Mouse (Mus musculus) forebrain, embryonic 11.5 days (tissue): ENCODE measurements around the gene D430019H16Rik. TPM values are rescaled to one million over a fixed set of nuclear protein-coding genes. Genes with fewer than 3 reads are reported as not detected.

Source experiments
- ATAC-seq: fragments of 200-750 bp; cut with Nextera tagmentation; replicated peaks from 2 replicates; pipeline ENCODE4 v1.8.0; 2017; ENCODE audit warnings: moderate TSS enrichment; ENCODE audit not compliant: low FRiP score
- DNase-seq: peaks from one replicate; pipeline ENCODE4 v3.0.0-alpha.2; 2017; ENCODE audit warnings: low spot score
- H3K27ac ChIP-seq: fragments of 300-500 bp; sonication (generic); 2 replicates; pipeline ENCODE4 v1.5.1; 2014; ENCODE audit warnings: low read depth, low read length
- H3K27me3 ChIP-seq: fragments of 300-500 bp; sonication (generic); 2 replicates; pipeline ENCODE4 v1.6.1; 2014; ENCODE audit warnings: mild to moderate bottlenecking, low read length, mixed read lengths; ENCODE audit not compliant: control insufficient read depth, insufficient read depth
- H3K36me3 ChIP-seq: fragments of 300-500 bp; sonication (generic); 2 replicates; pipeline ENCODE4 v1.6.1; 2014; ENCODE audit warnings: mild to moderate bottlenecking, low read length, moderate library complexity, mixed read lengths; ENCODE audit not compliant: control insufficient read depth, insufficient read depth
- H3K4me1 ChIP-seq: fragments of 300-500 bp; sonication (generic); replicated peaks from 2 replicates; pipeline ENCODE4 v1.6.1; 2014; ENCODE audit warnings: low read length, mixed read lengths; ENCODE audit not compliant: control insufficient read depth, insufficient read depth
- H3K4me2 ChIP-seq: fragments of 300-500 bp; sonication (generic); 2 replicates; pipeline ENCODE4 v1.6.1; 2014; ENCODE audit warnings: low read depth, mild to moderate bottlenecking, low read length, moderate library complexity, mixed read lengths; ENCODE audit not compliant: severe bottlenecking
- H3K4me3 ChIP-seq: fragments of 300-500 bp; sonication (generic); 2 replicates; pipeline ENCODE4 v1.5.1; 2014; ENCODE audit warnings: low read depth, low read length
- H3K9ac ChIP-seq: fragments of 300-500 bp; sonication (generic); 2 replicates; pipeline ENCODE4 v1.6.1; 2014; ENCODE audit warnings: low read length
- H3K9me3 ChIP-seq: fragments of 300-500 bp; sonication (generic); 2 replicates; pipeline ENCODE4 v1.6.1; 2016; ENCODE audit warnings: low read length, mixed read lengths; ENCODE audit not compliant: control insufficient read depth
- WGBS: fragments of 180-500 bp; shearing (Covaris S2); extraction: QIAGEN DNeasy Blood & Tissue Kit; methylation state at CpG from one replicate; pipeline ENCODE4 v1.1.7; 2014; 5-methylcytosine and 5-hydroxymethylcytosine counted together
- polyA plus RNA-seq: library from polyadenylated mRNA; unstranded; fragments of >200 nt; fragmentation: Nextera tagmentation; extraction: Ambion mirVana; gene quantifications from 2 replicates; pipeline ENCODE4 v1.2.1, GENCODE M21; 2014

D430019H16Rik gene
- polyA plus RNA-seq, 1 experiment from 2014 or later: 5.3 TPM

GRCm38 (mm10) chr12:105469026-105469425 lies 15.4 kb downstream of the D430019H16Rik start:
- WGBS: 82% methylated on average over 8 of the region's 8 CpGs
- Histone ChIP-seq H3K4me2 (no peak overlapping the region), H3K4me1 (0 out of 2 replicates have a peak, but pooled peaks cover 3% of the 10 kb centered on the region), H3K36me3 (no peaks in the 10 kb centered on the region), H3K4me3 (no peak overlapping the region), H3K9me3 (no peaks in the 10 kb centered on the region), H3K9ac (no peak overlapping the region), H3K27ac (no peak overlapping the region), H3K27me3 (no peaks in the 10 kb centered on the region)
- ATAC-seq: no peak
- no peak for DNase-seq

GRCm38 (mm10) chr12:105475230-105475911 lies 21.7 kb downstream of the D430019H16Rik start:
- ATAC-seq (no peak), DNase-seq (no peak)
- Histone ChIP-seq H3K27me3 (no peaks in the 10 kb centered on the region), H3K9me3 (no peaks in the 10 kb centered on the region), H3K4me3 (no peak overlapping the region), H3K9ac (no peak overlapping the region), H3K27ac (no peak overlapping the region), H3K36me3 (no peaks in the 10 kb centered on the region), H3K4me2 (no peak overlapping the region), H3K4me1 (no peaks in the 10 kb centered on the region)
- WGBS: 73% methylated on average over 12 of the region's 12 CpGs

- no peaks in the 10 kb centered on the region for H3K4me1 ChIP-seq
- H3K4me2 ChIP-seq: no peak overlapping the region
- DNase-seq (peak; percentile 80), ATAC-seq (0 out of 2 replicates have a peak, but pooled peaks have one; percentile 42)
- no peak overlapping the region for H3K9ac ChIP-seq
- H3K27me3 ChIP-seq: no peaks in the 10 kb centered on the region
- H3K4me3 ChIP-seq: no peak overlapping the region
- 45% methylated on average over 9 of the region's 9 CpGs for WGBS
- no peaks in the 10 kb centered on the region for H3K9me3 ChIP-seq
- H3K27ac ChIP-seq: no peak overlapping the region
- H3K36me3 ChIP-seq: no peaks in the 10 kb centered on the region
Measured at GRCm38 (mm10) chr12:105476453-105476852, 22.8 kb downstream of the D430019H16Rik start.

GRCm38 (mm10) chr12:105476993-105477392 lies 23.3 kb downstream of the D430019H16Rik start:
- H3K4me2 ChIP-seq: no peak overlapping the region
- H3K4me3 ChIP-seq: no peak overlapping the region
- no peaks in the 10 kb centered on the region for H3K27me3 ChIP-seq
- no peak for ATAC-seq
- H3K36me3 ChIP-seq: no peaks in the 10 kb centered on the region
- H3K27ac ChIP-seq: no peak overlapping the region
- no peaks in the 10 kb centered on the region for H3K9me3 ChIP-seq
- no peaks in the 10 kb centered on the region for H3K4me1 ChIP-seq
- no peak overlapping the region for H3K9ac ChIP-seq
- 61% methylated on average over 9 of the region's 9 CpGs for WGBS
- no peak for DNase-seq

GRCm38 (mm10) chr12:105483503-105483902 lies 29.8 kb downstream of the D430019H16Rik start:
- DNase-seq (no peak), ATAC-seq (no peak)
- WGBS: 64% methylated on average over 3 of the region's 3 CpGs
- no peak overlapping the region for H3K27ac ChIP-seq
- H3K9me3 ChIP-seq: no peaks in the 10 kb centered on the region
- H3K4me3 ChIP-seq: no peak overlapping the region
- H3K36me3 ChIP-seq: no peaks in the 10 kb centered on the region
- no peak overlapping the region for H3K4me2 ChIP-seq
- no peaks in the 10 kb centered on the region for H3K27me3 ChIP-seq
- no peak overlapping the region for H3K9ac ChIP-seq
- no peaks in the 10 kb centered on the region for H3K4me1 ChIP-seq

- no peak overlapping the region for H3K4me2 ChIP-seq
- 75% methylated on average over 3 of the region's 3 CpGs for WGBS
- no peak overlapping the region for H3K27ac ChIP-seq
- H3K36me3 ChIP-seq: no peaks in the 10 kb centered on the region
- H3K9ac ChIP-seq: no peak overlapping the region
- no peak for DNase-seq
- no peaks in the 10 kb centered on the region for H3K9me3 ChIP-seq
- no peak for ATAC-seq
- no peak overlapping the region for H3K4me3 ChIP-seq
- H3K27me3 ChIP-seq: no peaks in the 10 kb centered on the region
- H3K4me1 ChIP-seq: no peaks in the 10 kb centered on the region
Measured at GRCm38 (mm10) chr12:105490227-105490626, 36.6 kb downstream of the D430019H16Rik start.

GRCm38 (mm10) chr12:105490794-105491193 lies 37.1 kb downstream of the D430019H16Rik start:
- no peak for ATAC-seq
- 87% methylated on average over 6 of the region's 6 CpGs for WGBS
- no peak overlapping the region for H3K4me2 ChIP-seq

GRCm38 (mm10) chr12:105494796-105495195 lies 41.1 kb downstream of the D430019H16Rik start:
- Histone ChIP-seq H3K27ac (no peak overlapping the region), H3K4me3 (no peak overlapping the region), H3K9ac (no peak overlapping the region), H3K4me2 (no peak overlapping the region), H3K4me1 (no peaks in the 10 kb centered on the region), H3K9me3 (no peaks in the 10 kb centered on the region), H3K27me3 (no peaks in the 10 kb centered on the region), H3K36me3 (no peaks in the 10 kb centered on the region)
- no peak for DNase-seq
- WGBS: 83% methylated on average over 5 of the region's 5 CpGs
- no peak for ATAC-seq

More at GRCm38 (mm10) chr12:105490794-105491193, 37.1 kb downstream of the D430019H16Rik start:
- H3K36me3 ChIP-seq: no peaks in the 10 kb centered on the region
- no peak overlapping the region for H3K4me3 ChIP-seq
- no peaks in the 10 kb centered on the region for H3K27me3 ChIP-seq
- no peaks in the 10 kb centered on the region for H3K9me3 ChIP-seq
- DNase-seq: no peak
- H3K9ac ChIP-seq: no peak overlapping the region
- H3K27ac ChIP-seq: no peak overlapping the region
- H3K4me1 ChIP-seq: no peaks in the 10 kb centered on the region

- H3K4me3 ChIP-seq: no peak overlapping the region
- H3K4me1 ChIP-seq: no peaks in the 10 kb centered on the region
- no peak overlapping the region for H3K9ac ChIP-seq
- H3K4me2 ChIP-seq: no peak overlapping the region
- ATAC-seq: peak; percentile 73
- no peak overlapping the region for H3K27ac ChIP-seq
- H3K9me3 ChIP-seq: no peaks in the 10 kb centered on the region
- no peaks in the 10 kb centered on the region for H3K36me3 ChIP-seq
- DNase-seq: peak; percentile 88
- no peaks in the 10 kb centered on the region for H3K27me3 ChIP-seq
- WGBS: 20% methylated on average over 6 of the region's 6 CpGs
Measured at GRCm38 (mm10) chr12:105497894-105498293, 44.2 kb downstream of the D430019H16Rik start.
